Mouse (Mus musculus) lung, postnatal 36 days (tissue): ENCODE results near the gene Rb1.

ENCODE experiments used
- DNase-seq: peaks from one replicate; pipeline ENCODE4 v3.0.0; 2022; ENCODE audit warnings: mixed read lengths

The Rb1 gene

DNA sequence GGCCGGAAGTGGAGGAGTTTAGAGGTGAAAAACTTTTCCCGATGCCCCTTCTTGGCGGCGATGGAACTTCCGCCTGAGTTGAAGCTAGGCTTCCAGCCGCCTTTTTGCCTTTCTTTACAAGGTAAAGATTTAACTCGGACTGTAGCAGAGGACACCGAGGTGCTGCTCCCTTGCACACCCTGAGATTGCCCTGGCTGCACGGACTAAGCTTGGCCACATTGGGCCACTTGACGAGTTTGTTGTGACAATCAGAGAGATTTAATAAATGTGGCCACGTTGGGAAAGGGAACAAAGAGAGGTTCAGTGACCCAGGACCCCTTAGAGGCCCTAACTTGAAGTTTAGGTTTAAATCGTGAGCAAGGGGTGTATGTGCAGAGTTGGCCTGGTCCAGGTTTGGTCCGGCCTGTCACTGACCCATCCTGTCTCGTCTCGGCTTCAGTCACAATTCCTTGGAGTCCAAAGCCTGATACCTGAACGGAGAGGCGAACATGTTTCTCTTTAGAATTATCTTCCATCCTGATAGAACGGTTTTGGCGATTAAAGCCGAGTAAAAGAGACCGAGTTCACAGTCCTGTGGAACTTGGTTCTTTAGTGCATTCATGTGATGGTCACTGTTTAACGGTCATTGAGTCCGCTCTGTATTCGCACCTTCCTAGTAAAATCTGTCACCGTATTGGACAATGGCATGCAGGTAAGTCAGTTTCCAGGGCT lies 181.8 kb downstream of the Rb1 start:
- DNase-seq = no peak

- DNase-seq = peak; percentile 79
Observed at GRCm38 (mm10) chr14:73142896-73143709, 182.5 kb downstream of the Rb1 start.

DNA sequence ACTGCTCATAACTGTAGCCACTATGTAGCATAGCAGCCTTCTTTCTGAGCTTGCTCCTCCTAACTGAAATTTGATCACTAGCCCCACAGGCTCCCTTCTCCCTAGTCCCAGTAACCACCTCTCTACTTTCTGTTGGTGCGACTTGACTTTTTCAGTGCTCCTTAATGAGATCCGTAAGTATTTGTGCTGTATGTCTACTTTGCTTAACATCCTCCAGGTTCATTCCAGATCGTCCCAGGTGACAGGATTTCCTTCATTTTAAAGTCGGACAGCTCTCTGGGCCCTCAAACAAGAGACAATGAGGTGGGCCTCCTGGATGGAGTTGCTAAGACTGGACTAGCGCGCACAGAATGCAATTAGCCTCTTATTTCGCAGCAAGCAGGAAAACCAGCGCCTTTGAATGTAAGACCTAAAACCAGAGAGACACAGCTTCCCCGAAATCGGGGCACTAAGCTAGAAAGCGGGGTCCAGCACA lies 183.2 kb downstream of the Rb1 start:
- DNase-seq = peak; percentile 37

DNA sequence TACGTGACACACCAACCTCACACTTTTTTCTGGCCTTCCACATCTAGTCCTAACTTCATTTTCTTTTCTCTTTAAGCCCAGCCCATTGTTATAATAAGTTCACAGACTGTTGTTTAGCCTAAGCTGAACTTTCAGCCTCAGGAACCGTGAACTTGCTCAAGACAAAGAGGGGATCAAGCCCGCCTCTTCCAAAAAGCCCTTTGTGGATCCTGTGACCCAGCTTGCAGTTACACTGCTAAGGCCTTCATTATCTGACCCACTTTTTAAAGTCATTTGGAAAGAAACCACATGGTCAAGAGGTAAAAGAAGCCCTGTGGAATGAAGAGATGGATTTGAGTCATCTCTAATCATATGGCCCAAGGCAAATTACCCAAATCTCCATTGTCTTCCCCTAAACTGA lies 183.8 kb downstream of the Rb1 start:
- DNase-seq = no peak

DNA sequence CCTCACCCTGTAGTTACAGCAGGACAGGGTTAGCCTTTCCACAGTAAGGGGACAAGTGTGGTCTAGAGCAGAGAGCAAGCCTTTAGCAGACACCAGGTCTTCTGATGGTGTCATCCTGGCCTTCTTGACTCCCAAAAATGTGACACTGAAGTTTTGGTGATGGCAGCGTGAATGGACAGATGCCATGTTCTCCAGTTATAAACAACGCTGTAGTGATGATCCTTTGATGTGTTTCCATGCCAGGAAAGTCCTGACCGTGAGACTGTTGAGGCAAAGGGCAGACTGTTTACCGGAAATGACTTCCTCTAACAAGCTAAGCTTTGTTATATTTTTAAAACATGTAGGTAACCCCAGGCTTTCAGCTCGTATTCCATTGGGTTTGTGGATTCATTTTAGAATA lies 185.8 kb downstream of the Rb1 start:
- peak; percentile 36 for DNase-seq

GRCm38 (mm10) chr14:73138483-73138882 lies 187.1 kb downstream of the Rb1 start:
- DNase-seq = peak; percentile 38

DNA sequence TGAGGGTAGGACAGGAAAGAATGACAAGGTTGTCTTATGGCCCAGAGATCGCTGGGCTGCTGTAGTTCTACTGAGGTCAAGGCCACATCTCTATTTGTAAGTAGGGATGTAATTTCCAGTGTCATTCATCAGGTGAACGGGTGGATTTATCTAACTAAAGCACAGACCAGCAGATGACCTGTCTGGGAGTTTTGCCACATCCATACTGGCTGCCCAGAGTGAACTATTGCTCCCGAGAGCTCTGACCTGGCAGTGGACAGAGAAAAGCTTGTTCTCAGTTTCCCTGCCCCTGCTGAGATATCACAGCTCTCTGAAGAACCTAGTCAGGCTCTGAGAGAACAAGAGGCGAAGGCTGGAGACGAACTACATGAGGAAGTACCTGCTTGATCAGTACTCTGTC lies 188.4 kb downstream of the Rb1 start:
- DNase-seq = no peak
